Mouse (Mus musculus) spleen, adult 2 months (tissue): Measurements from ENCODE around the gene Slc37a1. TPM values are rescaled to one million over a fixed set of nuclear protein-coding genes. Genes with fewer than 3 reads are reported as not detected.

ENCODE experiments used
- DNase-seq, 2 experiments: peaks; one replicate each; pipeline versions ENCODE4 v3.0.0 to v3.0.0-alpha.2; 2012 to 2021; ENCODE audit warnings: low spot score in 2 of 2, low read depth in 1 of 2
- H3K27ac ChIP-seq: fragments of 200-500 bp; 2 replicates; pipeline ENCODE4 v1.5.1; 2012; ENCODE audit warnings: low read length, inconsistent platforms; ENCODE audit not compliant: insufficient read depth
- H3K27me3 ChIP-seq: fragments of 200-500 bp; 2 replicates; pipeline ENCODE4 v1.6.1; 2012; ENCODE audit warnings: mild to moderate bottlenecking, moderate library complexity, low read length, inconsistent platforms; ENCODE audit not compliant: control insufficient read depth, insufficient read depth
- H3K36me3 ChIP-seq: fragments of 200-500 bp; 2 replicates; pipeline ENCODE4 v1.6.1; 2012; ENCODE audit warnings: mild to moderate bottlenecking, low read length, inconsistent platforms; ENCODE audit not compliant: control insufficient read depth, insufficient read depth
- H3K4me1 ChIP-seq: fragments of 200-500 bp; 2 replicates; pipeline ENCODE4 v1.6.1; 2011; ENCODE audit warnings: inconsistent platforms; ENCODE audit not compliant: control insufficient read depth, insufficient read depth, insufficient read length
- H3K4me3 ChIP-seq: fragments of 200-500 bp; 2 replicates; pipeline ENCODE4 v1.5.1; 2011; ENCODE audit warnings: mild to moderate bottlenecking, inconsistent platforms; ENCODE audit not compliant: insufficient read depth, insufficient read length; ENCODE audit errors: extremely low read depth
- CTCF ChIP-seq: fragments of 200-500 bp; IDR thresholded peaks from 2 replicates; pipeline ENCODE4 v1.5.1; 2011; ENCODE audit warnings: mild to moderate bottlenecking, inconsistent platforms; ENCODE audit not compliant: insufficient read depth, insufficient read length, insufficient replicate concordance; ENCODE audit errors: extremely low read depth
- POLR2A ChIP-seq: fragments of 200-500 bp; IDR thresholded peaks from 2 replicates; pipeline ENCODE4 v1.6.1; 2011; ENCODE audit warnings: low read depth, low read length, inconsistent platforms
- WGBS: fragments of 180-500 bp; shearing (Covaris S2); methylation state at CpG from one replicate; pipeline ENCODE4 v1.1.7; 2018; 5-methylcytosine and 5-hydroxymethylcytosine counted together
- polyA plus RNA-seq: library from polyadenylated mRNA; depleted of rRNA; stranded (reverse); fragments of >200 nt; gene quantifications from 2 replicates; pipeline ENCODE4 v1.2.3, GENCODE M21; 2012

Gene Slc37a1
- polyA plus RNA-seq, 1 experiment = 26.2 TPM

DNA sequence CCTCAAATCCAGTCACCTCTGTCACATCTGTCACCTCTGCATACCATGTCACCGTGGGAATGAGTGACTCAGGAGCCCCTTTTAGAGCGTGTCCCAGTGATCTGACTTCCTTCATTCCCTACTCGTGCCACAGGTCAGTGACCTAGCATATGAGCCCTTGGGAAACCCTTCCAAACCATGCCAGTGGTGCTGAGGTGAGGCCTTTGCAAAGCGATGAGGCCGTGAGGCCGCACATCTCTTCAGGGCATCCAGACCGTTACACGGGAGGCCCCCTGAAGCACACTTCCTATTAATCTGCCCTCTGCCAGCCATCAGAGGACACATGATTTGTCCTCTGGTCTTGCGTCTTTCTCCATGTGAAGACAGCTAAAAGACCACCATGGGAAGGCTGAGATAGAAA lies 7.1 kb upstream of the Slc37a1 start:
- peaks cover 9% of the 10 kb centered on the region for H3K4me1 ChIP-seq
- no peak for DNase-seq
- no peak overlapping the region for H3K27ac ChIP-seq
- no peaks in the 10 kb centered on the region for H3K36me3 ChIP-seq
- TF ChIP-seq POLR2A (no peak), CTCF (no peak)
- 78% methylated on average over 9 of the region's 9 CpGs for WGBS
- no peak overlapping the region for H3K4me3 ChIP-seq
- H3K27me3 ChIP-seq = no peaks in the 10 kb centered on the region

DNA sequence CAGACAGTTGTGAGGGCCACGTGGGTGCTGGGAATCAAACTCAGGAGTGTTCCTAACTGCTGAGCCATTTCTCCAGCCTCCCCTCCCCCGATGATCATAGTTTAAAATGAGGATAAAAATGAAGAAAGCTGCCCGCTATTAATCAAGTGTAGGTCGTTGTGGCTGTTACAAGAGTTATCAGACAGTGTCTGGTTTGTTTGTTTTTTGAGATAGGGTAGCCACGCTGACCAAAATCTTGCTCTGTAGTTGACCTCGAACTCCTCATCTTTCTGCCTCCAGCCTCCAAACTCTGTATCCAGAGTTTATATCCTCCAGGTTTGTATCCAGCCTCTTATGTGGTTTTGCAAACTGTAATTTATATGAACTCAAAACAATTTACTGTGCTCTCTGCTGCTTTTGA lies 6.3 kb upstream of the Slc37a1 start:
- no peak overlapping the region for H3K27ac ChIP-seq
- TF ChIP-seq POLR2A (no peak), CTCF (no peak)
- H3K36me3 ChIP-seq = no peaks in the 10 kb centered on the region
- H3K4me1 ChIP-seq = peaks cover 9% of the 10 kb centered on the region
- 73% methylated on average over 6 of the region's 6 CpGs for WGBS
- H3K27me3 ChIP-seq = no peaks in the 10 kb centered on the region
- no peak overlapping the region for H3K4me3 ChIP-seq
- no peak for DNase-seq

DNA sequence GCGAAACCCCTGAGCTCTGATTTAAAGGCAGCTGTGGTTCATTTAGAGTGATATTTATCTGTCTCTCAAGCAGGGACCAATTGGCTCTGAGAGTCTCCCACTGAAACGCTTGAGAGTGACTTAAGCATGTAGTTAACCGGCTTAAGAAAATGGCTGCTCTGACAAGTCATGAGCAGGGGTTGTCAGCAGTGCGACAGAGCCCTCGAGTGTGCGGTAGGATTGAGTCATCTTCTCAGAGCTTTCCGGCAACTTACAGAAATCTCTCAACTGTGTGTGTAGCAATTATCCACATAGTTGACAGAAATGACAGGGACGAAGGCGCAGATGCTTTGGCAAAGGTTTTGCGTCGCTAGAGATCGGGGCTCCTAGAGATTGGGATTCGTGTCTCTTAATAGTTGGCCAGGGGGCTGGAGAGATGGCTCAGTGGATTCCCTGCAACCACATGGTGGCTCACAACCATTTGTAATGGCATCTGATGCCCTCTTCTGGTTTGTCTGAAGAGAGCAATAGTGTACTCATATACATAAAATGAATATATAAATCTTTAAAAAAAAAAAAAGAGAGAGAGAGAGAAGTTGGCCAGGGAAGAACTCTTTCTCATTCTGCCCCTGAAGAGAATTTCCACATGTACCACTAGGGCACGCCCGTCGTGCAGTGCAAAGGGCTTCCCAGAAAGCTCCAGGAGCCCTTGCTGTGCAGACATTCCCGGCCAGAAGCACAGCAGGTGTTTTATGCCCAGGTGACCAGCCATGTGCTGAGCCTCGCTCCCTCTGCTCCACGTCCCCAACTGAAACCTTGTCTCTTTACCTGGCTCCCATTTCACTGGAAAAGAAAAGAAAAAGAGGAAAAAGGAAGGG lies 4.5 kb upstream of the Slc37a1 start:
- TF ChIP-seq CTCF (0 out of 2 replicates have a peak, but pooled peaks have one; percentile 1), POLR2A (no peak)
- DNase-seq = no peak
- Histone ChIP-seq H3K36me3 (no peaks in the 10 kb centered on the region), H3K4me1 (peaks cover 7% of the 10 kb centered on the region), H3K27me3 (no peaks in the 10 kb centered on the region), H3K4me3 (no peak overlapping the region), H3K27ac (no peak overlapping the region)
- WGBS = 70% methylated on average over 19 of the region's 19 CpGs

DNA sequence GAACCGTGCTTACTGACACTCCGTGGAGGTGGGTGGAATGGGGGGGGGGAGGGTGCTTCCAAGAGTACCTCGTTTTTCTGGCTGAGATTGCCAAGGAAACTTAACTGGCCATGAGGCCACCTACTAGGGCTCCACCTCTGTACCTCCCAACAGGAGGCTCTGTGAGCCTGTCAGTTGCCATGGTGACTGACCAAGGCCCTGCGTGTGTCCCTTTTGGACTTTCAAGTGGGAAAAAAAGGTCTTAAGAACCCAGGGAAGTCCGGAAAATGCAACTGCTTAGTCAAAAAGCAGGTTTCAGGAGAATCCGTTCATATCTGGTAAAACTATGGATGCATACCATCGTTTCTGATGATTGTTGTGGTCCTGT lies 3.9 kb upstream of the Slc37a1 start:
- Histone ChIP-seq H3K36me3 (no peaks in the 10 kb centered on the region), H3K27ac (no peak overlapping the region), H3K4me3 (no peak overlapping the region), H3K4me1 (peaks cover 2% of the 10 kb centered on the region; the same call in 1 of the 2 replicates), H3K27me3 (no peaks in the 10 kb centered on the region)
- TF ChIP-seq CTCF (no peak), POLR2A (no peak)
- 63% methylated on average over 7 of the region's 7 CpGs for WGBS
- DNase-seq = no peak

GRCm38 (mm10) chr17:31285867-31286266 lies 725 bp upstream of the Slc37a1 start:
- Histone ChIP-seq H3K27ac (no peak overlapping the region), H3K36me3 (no peaks in the 10 kb centered on the region), H3K27me3 (no peaks in the 10 kb centered on the region), H3K4me3 (no peak overlapping the region), H3K4me1 (peaks cover 8% of the 10 kb centered on the region; the same call in 1 of the 2 replicates)
- TF ChIP-seq CTCF (no peak), POLR2A (no peak)
- 16% methylated on average over 2 of the region's 2 CpGs for WGBS
- DNase-seq = peak; percentile 27 to 47

DNA sequence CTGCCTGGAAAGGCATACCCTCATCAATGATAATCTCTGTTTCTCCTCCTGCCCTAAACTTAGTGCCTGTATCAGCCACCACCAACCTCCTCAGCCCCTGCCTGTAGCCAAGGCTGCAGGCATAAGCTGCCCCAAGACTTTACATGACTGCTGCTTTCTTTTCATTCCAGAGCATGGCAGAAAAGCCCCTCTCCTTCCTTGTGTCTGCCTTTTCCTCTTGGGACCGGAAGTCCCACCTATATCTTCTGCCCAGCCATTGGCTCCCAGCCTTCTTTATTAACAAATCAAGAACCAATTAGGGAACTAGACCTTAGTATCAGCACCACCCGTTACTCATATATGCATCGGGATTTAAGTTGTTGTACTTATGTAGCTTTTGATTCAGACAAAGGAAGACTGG lies 624 bp downstream of the Slc37a1 start:
- peaks cover 8% of the 10 kb centered on the region; the same call in 1 of the 2 replicates for H3K4me1 ChIP-seq
- H3K27me3 ChIP-seq = no peaks in the 10 kb centered on the region
- DNase-seq = no peak
- WGBS = 87% methylated on average over 3 of the region's 3 CpGs
- H3K36me3 ChIP-seq = no peaks in the 10 kb centered on the region
- no peak overlapping the region for H3K27ac ChIP-seq
- H3K4me3 ChIP-seq = no peak overlapping the region
- TF ChIP-seq CTCF = no peak
- TF ChIP-seq POLR2A = no peak

DNA sequence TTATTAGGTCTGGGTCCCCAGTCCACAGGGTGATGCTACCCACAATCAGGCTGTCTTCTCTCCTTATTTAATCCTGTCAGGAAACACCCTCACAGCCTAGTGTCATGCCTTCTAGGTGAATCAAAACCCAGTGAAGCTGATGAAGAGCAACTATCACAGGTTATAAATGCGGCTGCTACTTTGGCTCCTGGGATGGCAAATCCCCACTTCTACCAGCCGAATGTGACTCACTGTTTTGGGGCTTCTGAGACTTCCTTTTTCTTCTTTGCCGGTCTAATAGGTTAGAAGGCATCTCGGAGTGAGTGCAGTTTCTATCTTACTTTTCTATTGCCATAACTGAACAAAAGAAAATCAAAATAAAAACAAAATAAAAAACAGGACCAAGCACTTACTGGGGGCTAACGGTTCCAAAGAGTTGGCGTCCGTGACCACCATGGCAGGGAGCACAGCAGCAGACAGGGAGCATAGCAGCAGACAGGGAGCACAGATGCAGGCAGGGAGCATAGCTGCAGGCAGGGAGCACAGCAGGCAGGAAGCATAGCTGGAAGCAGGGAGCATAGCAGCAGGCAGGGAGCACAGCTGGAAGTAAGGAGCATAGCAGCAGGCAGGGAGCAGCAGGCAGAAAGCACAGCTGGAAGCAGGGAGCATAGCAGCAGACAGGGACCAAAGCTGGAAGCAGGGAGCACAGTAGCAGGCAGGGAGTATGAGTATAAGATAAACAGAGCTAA lies 2.6 kb downstream of the Slc37a1 start:
- H3K27ac ChIP-seq = no peak overlapping the region
- H3K4me3 ChIP-seq = no peak overlapping the region
- no peaks in the 10 kb centered on the region for H3K27me3 ChIP-seq

More for the DNA sequence above, 2.6 kb downstream of the Slc37a1 start:
- 26% methylated on average over 7 of the region's 7 CpGs for WGBS
- DNase-seq = no peak
- Histone ChIP-seq H3K36me3 (no peaks in the 10 kb centered on the region), H3K4me1 (peaks cover 8% of the 10 kb centered on the region; the same call in 1 of the 2 replicates)
- TF ChIP-seq CTCF (no peak), POLR2A (no peak)
